Mouse (Mus musculus) stomach, postnatal 0 days (tissue): ENCODE results near the gene Dagla.

ENCODE experiments used
- CTCF ChIP-seq: IDR thresholded peaks from 2 replicates; pipeline ENCODE4 v1.5.1; 2016; ENCODE audit warnings: antibody characterized with exemption, low read depth, mild to moderate bottlenecking, moderate library complexity
- EP300 ChIP-seq: optimal IDR thresholded peaks from 2 replicates; pipeline ENCODE3; 2016; ENCODE audit warnings: antibody characterized with exemption

- TF ChIP-seq CTCF, result peak; percentile 94
- TF ChIP-seq EP300, result no peak
These were observed at the start of gene Dagla for GRCm38 (mm10) chr19:10304810-10305544.
